ENCODE assay signal across 24 mouse cellular contexts in genomic region chr5:34246443-34246842, GRCm38 (mm10). TPM values are rescaled to one million over a fixed set of nuclear protein-coding genes. Genes with fewer than 3 reads are reported as not detected.
DNase-seq lines count a peak whose midpoint lies in the region; ATAC-seq and TF ChIP-seq lines count a peak whose summit lies in the region.
"Had no signal": no experiment of that assay in that cellular context is flagged by ENCODE, and none has a peak within 500 bp of the region (broad histone marks: within the 10 kb centered on the region; RNA-seq: fewer than 3 reads in every experiment).

No protein-coding gene starts in this region.

- no peak for TF ChIP-seq CTCF in cerebellum, adult 2 months (IDR thresholded peaks at IDR 0.05; ENCODE audit: borderline replicate concordance, insufficient read depth, low read depth, low read length)

- peak overlapping the region; percentile 80 for H3K27ac ChIP-seq in cerebellum, adult 2 months (ENCODE audit: insufficient read depth, low read length)

- H3K27me3 ChIP-seq in cerebellum, adult 2 months (ENCODE audit: control insufficient read depth, insufficient read depth, low read length) = no peaks in the 10 kb centered on the region
- H3K27me3 ChIP-seq: CH12.LX, Patski had no signal

- 51% methylated on average over 3 of the region's 3 CpGs for WGBS in cerebellum, adult 2 months

- TF ChIP-seq POLR2A in cerebellum, adult 2 months (IDR thresholded peaks at IDR 0.05; ENCODE audit: borderline replicate concordance, insufficient read depth, low read length) = no peak

- peak; percentile 53 to 58 for DNase-seq in cerebellum, adult 2 months
- DNase-seq in cerebellum, adult 8-10 months = no peak
- DNase-seq in cerebellum, postnatal 25 days = peak; percentile 55 to 56
- DNase-seq in brain, adult 2 months (ENCODE audit: low read depth, low spot score) = peak; percentile 78
- DNase-seq: adrenal gland, adult 2 months; adrenal gland, adult 8-10 months; adrenal gland, postnatal 10 days; adrenal gland, postnatal 14 days; adrenal gland, postnatal 25 days; adrenal gland, postnatal 36 days; B cell, adult 2 months; cerebellum, adult 11 months; cerebellum, adult 11-12 months; cerebellum, adult 9-11 months had no signal

- no peak overlapping the region for H3K4me3 ChIP-seq in cerebellum, adult 2 months (replicated peaks; ENCODE audit: insufficient read depth, low read depth, low read length)

- no peak for ATAC-seq in cerebellum, adult (ENCODE audit: insufficient number of reproducible peaks, low FRiP score, low TSS enrichment)
- ATAC-seq in megakaryocyte-erythroid progenitor cell, adult 5-6 weeks (replicated peaks; ENCODE audit: low FRiP score, low TSS enrichment, poor library complexity, severe bottlenecking) = no peak
- ATAC-seq: activated CD4-positive, CD25-positive, alpha-beta regulatory T cell, adult 4 months; CD4-positive, CD25-positive, alpha-beta regulatory T cell, adult 4 months; Patski had no signal

- peaks cover 79% of the 10 kb centered on the region for H3K4me1 ChIP-seq in cerebellum, adult 2 months (ENCODE audit: control insufficient read depth, insufficient read depth, low read length)

RNA-seq across cellular contexts. Expression of gene Zfyve28, which starts 41.8 kb away (rescaled TPM):
- 62.9 and 69.5 TPM in 2 replicates for polyA plus RNA-seq in cerebellum, adult 2 months (2012; rRNA removed)
- not detected in 2 replicates for total RNA-seq in megakaryocyte-erythroid progenitor cell, adult 5-6 weeks (2014; fragmentation: Nextera tagmentation)
- not detected in 2 replicates for total RNA-seq in megakaryocyte-erythroid progenitor cell, adult 5-6 weeks (2017)
- polyA plus RNA-seq: G1E had no signal

RNA-seq across cellular contexts. Expression of gene Cfap99, which starts 42.0 kb away (rescaled TPM):
- polyA plus RNA-seq in cerebellum, adult 2 months (2012; rRNA removed) = 1.4 and 1.7 TPM in 2 replicates
- not detected in 2 replicates for total RNA-seq in megakaryocyte-erythroid progenitor cell, adult 5-6 weeks (2014; fragmentation: Nextera tagmentation)
- not detected in 2 replicates for total RNA-seq in megakaryocyte-erythroid progenitor cell, adult 5-6 weeks (2017)
- total RNA-seq: adrenal gland, adult 18-20 months; adrenal gland, adult 2 months; adrenal gland, postnatal 10 days; adrenal gland, postnatal 14 days; adrenal gland, postnatal 25 days; adrenal gland, postnatal 36 days; CH12.LX; G1E; MEL had no signal
- polyA plus RNA-seq: activated CD4-positive, CD25-positive, alpha-beta regulatory T cell, adult 4 months; adrenal gland, adult 2 months; C2C12; CD4-positive, CD25-positive, alpha-beta regulatory T cell, adult 4 months; G1E; Patski had no signal

RNA-seq across cellular contexts. Expression of gene Mxd4, which starts 58.9 kb away (rescaled TPM):
- 91.6 and 96.5 TPM in 2 replicates for polyA plus RNA-seq in cerebellum, adult 2 months (2012; rRNA removed)
- 32.3 and 34.4 TPM in 2 replicates for total RNA-seq in megakaryocyte-erythroid progenitor cell, adult 5-6 weeks (2014; fragmentation: Nextera tagmentation)
- 9.5 and 14.7 TPM in 2 replicates for total RNA-seq in megakaryocyte-erythroid progenitor cell, adult 5-6 weeks (2017)
